Mouse (Mus musculus): ENCODE results near the gene Batf3. TPM values are rescaled to one million over a fixed set of nuclear protein-coding genes. Genes with fewer than 3 reads are reported as not detected.

Batf3 gene
- polyA plus RNA-seq, 1 experiment from 2014 or later: 2.8 TPM

DNA sequence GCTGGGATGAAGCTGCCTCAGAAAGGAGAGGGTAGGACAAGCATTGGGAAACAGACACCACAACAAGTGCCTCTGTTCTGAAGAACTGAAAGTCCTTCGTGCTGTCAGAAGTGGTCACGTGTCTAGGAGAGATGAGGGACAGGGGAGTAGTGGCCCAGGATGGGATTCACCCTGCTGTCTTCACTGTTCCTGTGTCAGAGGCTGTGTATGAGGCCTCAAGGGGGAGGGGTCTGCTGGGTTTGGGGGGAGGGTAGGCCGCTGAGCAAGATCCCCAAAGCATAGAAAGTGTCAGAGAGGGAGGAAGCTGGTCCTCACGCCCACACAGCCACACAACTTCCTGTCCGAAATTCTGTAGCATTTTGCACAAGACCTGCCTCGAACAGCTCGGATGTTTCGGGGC, 13.5 kb downstream of the Batf3 start:
- Histone ChIP-seq H3K4me1 (ENCODE audit: control insufficient read depth, insufficient read depth, low read length) (peaks cover 4% of the 10 kb centered on the region; the same call in 1 of the 2 replicates), H3K36me3 (ENCODE audit: control insufficient read depth, insufficient read depth) (no peaks in the 10 kb centered on the region), H3K9ac (ENCODE audit: low read length) (no peak overlapping the region), H3K4me3 (ENCODE audit: low read length) (no peak overlapping the region), H3K9me3 (replicated peaks; ENCODE audit: control insufficient read depth, low read length) (no peaks in the 10 kb centered on the region), H3K27ac (ENCODE audit: low read length) (no peak overlapping the region), H3K4me2 (ENCODE audit: low read depth, low read length) (no peak overlapping the region), H3K27me3 (ENCODE audit: control insufficient read depth, insufficient read depth, low read length) (no peaks in the 10 kb centered on the region)
- 54% methylated on average over 8 of the region's 8 CpGs for WGBS
- no peak for ATAC-seq (replicated peaks; ENCODE audit: extremely low read depth, insufficient read depth, low FRiP score)

DNA sequence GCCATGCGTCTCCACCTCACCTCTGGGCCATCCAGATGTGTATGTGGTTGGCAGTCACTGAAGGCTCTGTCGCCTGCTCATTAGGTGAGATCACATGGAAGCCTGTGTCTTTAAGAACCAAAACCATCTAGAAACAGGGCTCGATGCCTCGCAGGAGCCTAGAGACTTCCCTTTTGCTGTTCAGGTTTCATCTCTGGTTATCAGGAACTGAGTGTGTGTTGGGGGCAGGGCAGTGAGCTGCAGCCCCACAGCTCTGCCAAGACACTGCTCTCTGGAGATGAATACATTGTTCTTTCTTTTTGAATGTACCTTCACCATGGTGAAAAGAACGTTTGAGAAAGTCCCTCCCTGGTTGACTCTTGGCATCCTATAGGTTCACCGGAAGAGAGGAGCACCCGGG, 17.2 kb downstream of the Batf3 start:
- no peak for ATAC-seq (replicated peaks; ENCODE audit: extremely low read depth, insufficient read depth, low FRiP score)
- H3K4me2 ChIP-seq (ENCODE audit: low read depth, low read length): no peak overlapping the region
- 53% methylated on average over 7 of the region's 7 CpGs for WGBS
- H3K27me3 ChIP-seq (ENCODE audit: control insufficient read depth, insufficient read depth, low read length): no peaks in the 10 kb centered on the region
- H3K4me3 ChIP-seq (ENCODE audit: low read length): no peak overlapping the region
- H3K4me1 ChIP-seq (ENCODE audit: control insufficient read depth, insufficient read depth, low read length): peaks cover 4% of the 10 kb centered on the region; the same call in 1 of the 2 replicates
- no peak overlapping the region for H3K27ac ChIP-seq (ENCODE audit: low read length)
- no peaks in the 10 kb centered on the region for H3K36me3 ChIP-seq (ENCODE audit: control insufficient read depth, insufficient read depth)
- H3K9me3 ChIP-seq (replicated peaks; ENCODE audit: control insufficient read depth, low read length): no peaks in the 10 kb centered on the region
- no peak overlapping the region for H3K9ac ChIP-seq (ENCODE audit: low read length)

DNA sequence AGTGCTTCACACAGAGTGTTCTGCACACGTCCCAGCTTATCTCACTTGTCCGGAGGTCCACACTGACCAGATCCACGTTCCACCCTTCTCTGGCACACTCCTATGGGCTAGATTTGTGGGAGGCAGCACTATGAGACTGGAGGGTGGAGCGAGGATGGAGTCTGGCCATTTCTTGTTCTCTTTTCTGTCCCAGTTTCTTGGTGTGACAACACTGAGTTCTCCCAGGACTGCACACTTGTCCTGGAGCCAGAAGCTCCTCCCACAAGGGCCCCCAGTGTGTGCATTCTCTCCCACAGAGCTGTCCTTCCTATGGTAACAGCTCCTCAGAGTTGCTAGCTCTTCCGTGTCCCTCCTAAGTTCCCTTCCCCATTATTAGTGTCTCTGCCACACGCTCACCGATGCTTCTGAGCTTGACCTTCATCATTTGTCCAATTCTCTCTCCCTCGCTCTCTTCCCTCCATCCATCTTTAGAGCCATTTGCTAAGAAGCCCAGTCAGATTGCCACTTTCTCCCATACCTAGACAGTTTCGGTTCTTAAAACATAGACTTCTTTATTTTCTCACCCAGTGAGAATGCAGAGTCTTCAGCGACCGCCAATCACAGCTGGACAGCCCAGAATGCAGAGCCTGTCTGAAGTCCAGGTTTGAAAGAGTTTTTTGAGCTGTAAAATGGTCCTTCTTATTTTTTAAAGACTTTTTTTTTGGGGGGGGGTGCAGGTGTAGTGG, 18.0 kb downstream of the Batf3 start:
- WGBS: 68% methylated on average over 11 of the region's 11 CpGs
- no peaks in the 10 kb centered on the region for H3K36me3 ChIP-seq (ENCODE audit: control insufficient read depth, insufficient read depth)
- no peak for ATAC-seq (replicated peaks; ENCODE audit: extremely low read depth, insufficient read depth, low FRiP score)
- no peaks in the 10 kb centered on the region for H3K27me3 ChIP-seq (ENCODE audit: control insufficient read depth, insufficient read depth, low read length)
- no peak overlapping the region for H3K4me2 ChIP-seq (ENCODE audit: low read depth, low read length)
- peaks cover 4% of the 10 kb centered on the region; the same call in 1 of the 2 replicates for H3K4me1 ChIP-seq (ENCODE audit: control insufficient read depth, insufficient read depth, low read length)
- H3K27ac ChIP-seq (ENCODE audit: low read length): no peak overlapping the region
- H3K4me3 ChIP-seq (ENCODE audit: low read length): no peak overlapping the region
- H3K9me3 ChIP-seq (replicated peaks; ENCODE audit: control insufficient read depth, low read length): no peaks in the 10 kb centered on the region
- H3K9ac ChIP-seq (ENCODE audit: low read length): no peak overlapping the region

DNA sequence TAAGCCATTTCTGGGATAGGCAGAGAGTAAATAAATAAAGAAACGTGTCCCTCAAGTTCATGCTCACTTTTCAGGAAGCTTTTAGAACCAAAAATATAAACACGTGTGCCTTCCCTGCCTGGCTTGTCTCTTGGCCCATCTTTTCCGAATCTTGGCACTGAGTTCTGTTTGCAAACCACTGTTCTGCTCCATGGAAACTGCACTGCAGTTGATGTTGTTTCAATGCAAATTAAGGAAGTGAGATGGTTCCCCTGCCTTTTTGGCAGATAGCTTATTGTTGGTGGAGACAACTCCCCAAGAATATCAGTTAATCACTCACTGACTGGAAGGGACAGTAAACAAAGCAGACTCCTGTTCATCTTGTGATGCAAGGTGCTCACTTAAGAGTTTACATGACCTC, 25.1 kb downstream of the Batf3 start:
- WGBS: 58% methylated on average over 3 of the region's 3 CpGs
- no peak for ATAC-seq (replicated peaks; ENCODE audit: extremely low read depth, insufficient read depth, low FRiP score)

DNA sequence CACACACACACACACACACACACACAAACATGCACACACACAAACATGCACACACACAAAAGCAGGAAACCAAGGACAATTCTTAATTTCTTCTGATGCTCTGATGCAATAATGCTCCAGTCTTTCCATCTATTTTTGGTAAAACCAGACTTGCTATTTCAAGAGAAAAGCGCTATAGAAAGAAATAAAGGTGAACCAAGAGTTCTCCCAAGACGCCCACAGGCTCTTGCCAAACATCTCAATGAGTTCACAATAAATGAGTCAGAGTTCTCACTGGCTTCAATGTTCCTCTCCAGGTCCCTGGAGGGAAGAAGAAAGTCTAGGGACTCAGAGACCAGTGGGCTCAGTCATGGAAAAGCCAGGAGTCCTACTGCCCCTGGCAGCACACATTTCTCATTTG, 26.0 kb downstream of the Batf3 start:
- H3K4me3 ChIP-seq (ENCODE audit: low read length): no peak overlapping the region
- 76% methylated on average over 2 of the region's 2 CpGs for WGBS

More for the DNA sequence above, 25.1 kb downstream of the Batf3 start:
- no peaks in the 10 kb centered on the region for H3K36me3 ChIP-seq (ENCODE audit: control insufficient read depth, insufficient read depth)
- no peak overlapping the region for H3K27ac ChIP-seq (ENCODE audit: low read length)
- no peak overlapping the region for H3K4me3 ChIP-seq (ENCODE audit: low read length)
- H3K9ac ChIP-seq (ENCODE audit: low read length): no peak overlapping the region
- H3K9me3 ChIP-seq (replicated peaks; ENCODE audit: control insufficient read depth, low read length): no peaks in the 10 kb centered on the region
- peaks cover 5% of the 10 kb centered on the region; the same call in 1 of the 2 replicates for H3K27me3 ChIP-seq (ENCODE audit: control insufficient read depth, insufficient read depth, low read length)
- H3K4me1 ChIP-seq (ENCODE audit: control insufficient read depth, insufficient read depth, low read length): peaks cover 2% of the 10 kb centered on the region; the same call in 1 of the 2 replicates
- no peak overlapping the region for H3K4me2 ChIP-seq (ENCODE audit: low read depth, low read length)

DNA sequence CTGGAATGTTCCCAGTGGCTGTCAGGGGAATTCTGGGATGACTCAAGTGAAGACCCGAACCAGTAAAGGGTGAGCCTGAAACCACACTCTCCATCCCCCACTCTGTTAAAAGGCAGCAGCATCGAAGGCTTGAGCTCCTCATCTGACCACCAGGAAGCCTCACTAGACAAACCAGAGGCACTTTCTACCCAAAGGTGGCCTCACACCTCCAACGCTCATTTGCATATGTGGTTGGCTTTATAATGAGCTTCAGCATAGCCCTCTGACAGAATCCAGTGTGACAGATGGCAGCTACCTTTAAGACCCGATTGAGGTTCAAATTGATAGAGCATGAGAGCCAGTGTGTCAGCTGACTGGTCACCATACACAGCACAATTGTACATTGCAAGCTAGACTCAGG, 26.6 kb downstream of the Batf3 start:
- no peak overlapping the region for H3K4me2 ChIP-seq (ENCODE audit: low read depth, low read length)
- no peaks in the 10 kb centered on the region for H3K36me3 ChIP-seq (ENCODE audit: control insufficient read depth, insufficient read depth)
- no peak for ATAC-seq (replicated peaks; ENCODE audit: extremely low read depth, insufficient read depth, low FRiP score)
- peaks cover 2% of the 10 kb centered on the region; the same call in 1 of the 2 replicates for H3K4me1 ChIP-seq (ENCODE audit: control insufficient read depth, insufficient read depth, low read length)
- H3K27me3 ChIP-seq (ENCODE audit: control insufficient read depth, insufficient read depth, low read length): peaks cover 5% of the 10 kb centered on the region; the same call in 1 of the 2 replicates
- no peak overlapping the region for H3K9ac ChIP-seq (ENCODE audit: low read length)
- H3K4me3 ChIP-seq (ENCODE audit: low read length): no peak overlapping the region
- H3K27ac ChIP-seq (ENCODE audit: low read length): no peak overlapping the region
- 53% methylated on average over 4 of the region's 4 CpGs for WGBS
- H3K9me3 ChIP-seq (replicated peaks; ENCODE audit: control insufficient read depth, low read length): 0 out of 2 replicates have a peak, but pooled peaks cover under 1% of the 10 kb centered on the region

More for the DNA sequence above, 26.0 kb downstream of the Batf3 start:
- Histone ChIP-seq H3K36me3 (ENCODE audit: control insufficient read depth, insufficient read depth) (no peaks in the 10 kb centered on the region), H3K9ac (ENCODE audit: low read length) (no peak overlapping the region), H3K9me3 (replicated peaks; ENCODE audit: control insufficient read depth, low read length) (no peaks in the 10 kb centered on the region), H3K27ac (ENCODE audit: low read length) (no peak overlapping the region), H3K4me1 (ENCODE audit: control insufficient read depth, insufficient read depth, low read length) (peaks cover 2% of the 10 kb centered on the region; the same call in 1 of the 2 replicates), H3K27me3 (ENCODE audit: control insufficient read depth, insufficient read depth, low read length) (peaks cover 5% of the 10 kb centered on the region; the same call in 1 of the 2 replicates), H3K4me2 (ENCODE audit: low read depth, low read length) (no peak overlapping the region)
- no peak for ATAC-seq (replicated peaks; ENCODE audit: extremely low read depth, insufficient read depth, low FRiP score)

DNA sequence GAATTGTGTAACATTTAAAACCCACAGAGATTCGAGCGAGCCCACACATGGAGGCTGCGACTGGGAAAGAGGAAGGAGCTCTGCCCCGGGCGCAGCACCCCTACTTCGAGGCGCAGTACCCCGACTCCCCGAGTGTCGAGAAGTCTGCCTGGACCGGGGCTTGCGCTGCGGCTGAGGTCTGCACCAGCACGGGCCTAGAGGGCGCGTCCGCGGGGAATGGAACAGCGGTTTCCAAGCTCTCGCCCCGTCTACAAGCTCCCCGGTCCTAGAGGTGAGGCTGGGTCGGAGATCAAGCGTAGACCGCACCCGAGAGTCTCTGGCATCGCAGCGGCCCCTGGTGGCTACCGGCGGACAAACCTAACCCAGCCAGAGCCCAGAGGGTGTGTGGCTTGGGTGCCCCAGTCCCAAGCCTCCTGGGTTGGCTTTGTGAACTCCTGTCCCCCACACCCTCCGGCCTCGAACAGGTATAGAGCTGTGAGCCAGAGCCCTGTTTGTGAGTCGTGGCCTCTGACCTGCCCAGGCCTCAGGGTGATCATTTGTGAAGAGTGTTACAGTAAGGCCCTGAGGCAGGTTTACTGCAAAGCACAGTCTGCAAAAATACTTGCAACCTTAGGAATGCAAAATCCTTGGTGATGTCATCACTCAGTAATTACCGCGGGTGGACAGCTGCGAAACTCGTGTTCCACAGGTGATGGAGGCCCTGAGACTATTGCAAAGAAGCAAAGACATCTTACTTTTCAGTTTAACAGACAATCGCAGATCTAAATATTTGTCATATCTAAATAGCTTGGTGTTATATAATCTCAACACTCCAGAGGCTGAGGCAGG, 28.4 kb downstream of the Batf3 start:
- Histone ChIP-seq H3K4me3 (ENCODE audit: low read length) (peak overlapping the region; percentile 46), H3K4me2 (ENCODE audit: low read depth, low read length) (peak overlapping the region; percentile 74), H3K4me1 (ENCODE audit: control insufficient read depth, insufficient read depth, low read length) (peaks cover 2% of the 10 kb centered on the region; the same call in 1 of the 2 replicates), H3K27me3 (ENCODE audit: control insufficient read depth, insufficient read depth, low read length) (peaks cover 5% of the 10 kb centered on the region; the same call in 1 of the 2 replicates), H3K9me3 (replicated peaks; ENCODE audit: control insufficient read depth, low read length) (peaks cover 8% of the 10 kb centered on the region; the same call in 1 of the 2 replicates), H3K27ac (ENCODE audit: low read length) (no peak overlapping the region), H3K9ac (ENCODE audit: low read length) (peak overlapping the region; percentile 69), H3K36me3 (ENCODE audit: control insufficient read depth, insufficient read depth) (no peaks in the 10 kb centered on the region)
- WGBS: 8% methylated on average over 38 of the region's 38 CpGs
- peak; percentile 86 for ATAC-seq (replicated peaks; ENCODE audit: extremely low read depth, insufficient read depth, low FRiP score)

DNA sequence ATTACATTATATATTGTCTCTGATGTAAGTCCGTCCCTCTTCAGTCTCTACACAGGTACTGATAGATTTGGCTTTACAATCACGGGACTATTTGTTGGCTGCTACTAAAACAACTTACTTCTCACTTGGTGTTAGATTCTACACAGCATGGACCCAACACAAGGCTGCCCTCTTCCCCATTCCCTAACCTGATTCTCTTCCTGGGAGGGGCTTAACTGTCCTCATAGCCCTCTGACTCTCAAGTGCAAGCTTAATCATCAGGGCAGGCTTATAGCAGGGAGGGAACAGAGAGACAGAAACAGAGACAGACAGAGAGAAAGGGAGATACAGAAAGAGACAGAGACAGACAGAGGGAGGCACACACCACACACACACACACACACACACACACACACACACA, 34.0 kb downstream of the Batf3 start:
- Histone ChIP-seq H3K27me3 (ENCODE audit: control insufficient read depth, insufficient read depth, low read length) (no peaks in the 10 kb centered on the region), H3K4me1 (ENCODE audit: control insufficient read depth, insufficient read depth, low read length) (no peaks in the 10 kb centered on the region; the same call in 1 of the 2 replicates), H3K27ac (ENCODE audit: low read length) (no peak overlapping the region), H3K9me3 (replicated peaks; ENCODE audit: control insufficient read depth, low read length) (peaks cover 8% of the 10 kb centered on the region; the same call in 1 of the 2 replicates), H3K4me2 (ENCODE audit: low read depth, low read length) (no peak overlapping the region), H3K4me3 (ENCODE audit: low read length) (no peak overlapping the region), H3K36me3 (ENCODE audit: control insufficient read depth, insufficient read depth) (no peaks in the 10 kb centered on the region), H3K9ac (ENCODE audit: low read length) (no peak overlapping the region)
- WGBS: 80% methylated on average over 2 of the region's 2 CpGs
- ATAC-seq (replicated peaks; ENCODE audit: extremely low read depth, insufficient read depth, low FRiP score): no peak

All from heart, embryonic 16.5 days (tissue).